Mouse (Mus musculus): Measurements from ENCODE around the gene Trio. TPM values are rescaled to one million over a fixed set of nuclear protein-coding genes. Genes with fewer than 3 reads are reported as not detected.

Trio gene
- polyA plus RNA-seq, 1 experiment, result 23.8 TPM

DNA sequence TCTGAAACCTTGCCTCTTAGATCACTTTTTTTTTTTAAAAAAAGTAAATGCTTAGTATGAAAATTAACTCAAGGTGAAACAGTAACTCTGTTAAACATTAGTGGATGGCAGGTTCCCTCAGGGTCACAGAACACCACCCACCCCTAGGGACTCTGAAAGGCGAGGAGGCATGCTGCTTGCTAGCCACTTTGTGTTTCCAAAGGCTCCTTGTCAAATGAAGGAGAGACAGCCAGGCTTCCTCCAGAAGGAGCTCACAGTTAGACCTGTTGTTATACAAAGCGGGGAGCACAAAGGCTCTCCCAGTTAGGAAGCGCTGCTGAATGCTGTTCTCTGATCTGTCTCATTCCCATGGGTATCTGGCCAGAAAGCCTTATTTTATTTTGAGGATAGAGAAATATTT lies 30.2 kb downstream of the Trio start:
- no peaks in the 10 kb centered on the region for H3K36me3 ChIP-seq (ENCODE audit: control insufficient read depth, insufficient read depth, low read length)
- TF ChIP-seq CTCF (IDR thresholded peaks at IDR 0.05; ENCODE audit: extremely low read depth, insufficient read depth, insufficient read length, insufficient replicate concordance) (no peak), POLR2A (IDR thresholded peaks at IDR 0.05; ENCODE audit: low read depth, low read length) (no peak)
- WGBS, result 82% methylated on average over 3 of the region's 3 CpGs
- no peaks in the 10 kb centered on the region for H3K27me3 ChIP-seq (ENCODE audit: control insufficient read depth, insufficient read depth, low read length)
- no peak overlapping the region for H3K4me3 ChIP-seq (ENCODE audit: extremely low read depth, insufficient read depth, insufficient read length)
- DNase-seq (ENCODE audit: low read depth in 1 of 2, low spot score in 2 of 2), result no peak
- H3K27ac ChIP-seq (ENCODE audit: insufficient read depth, low read length), result no peak overlapping the region
- H3K4me1 ChIP-seq (ENCODE audit: control insufficient read depth, insufficient read depth, insufficient read length), result no peaks in the 10 kb centered on the region; the same call in 1 of the 2 replicates

DNA sequence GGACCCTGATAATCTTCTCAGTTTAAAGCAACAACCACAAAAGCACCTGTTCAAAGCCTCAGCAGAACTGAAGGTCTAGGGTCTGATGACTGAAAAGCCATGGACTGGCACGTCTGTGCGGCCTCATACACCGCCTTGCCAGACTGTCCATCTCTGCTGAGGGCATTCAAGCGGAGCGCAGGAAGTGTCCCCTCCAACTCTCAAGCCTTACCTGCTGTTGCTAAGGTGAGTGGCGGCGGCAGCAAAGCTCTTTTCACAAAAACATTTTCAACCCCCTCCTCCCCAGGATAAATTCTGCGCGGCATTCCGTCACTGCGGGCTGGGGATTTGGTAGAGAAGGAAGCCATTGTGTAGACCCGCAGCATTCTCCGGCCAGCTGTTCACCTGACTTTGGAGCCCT lies 30.8 kb downstream of the Trio start:
- no peak overlapping the region for H3K4me3 ChIP-seq (ENCODE audit: extremely low read depth, insufficient read depth, insufficient read length)

DNA sequence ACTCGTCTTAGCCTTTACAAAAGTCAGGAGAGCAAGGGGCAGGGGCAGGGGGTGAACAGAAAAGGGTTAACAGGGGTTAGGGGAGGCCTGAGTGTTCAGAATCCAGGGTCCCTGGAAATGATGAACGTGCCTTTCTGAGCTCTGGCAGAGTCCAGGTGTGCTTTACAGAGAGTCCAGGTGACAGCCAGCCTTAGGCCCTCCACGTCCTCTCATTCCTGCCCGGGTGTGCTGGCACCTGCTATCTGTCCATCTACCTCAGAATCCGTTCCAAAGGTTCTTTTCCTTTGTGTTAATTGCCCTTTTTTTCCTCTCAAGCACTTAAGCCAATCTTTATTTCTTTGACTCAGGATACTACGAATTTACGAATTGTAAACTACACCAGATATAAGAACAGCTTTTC lies 32.1 kb downstream of the Trio start:
- 85% methylated on average over 7 of the region's 7 CpGs for WGBS
- no peak for TF ChIP-seq POLR2A (IDR thresholded peaks at IDR 0.05; ENCODE audit: low read depth, low read length)
- no peak for TF ChIP-seq CTCF (IDR thresholded peaks at IDR 0.05; ENCODE audit: extremely low read depth, insufficient read depth, insufficient read length, insufficient replicate concordance)
- Histone ChIP-seq H3K27ac (ENCODE audit: insufficient read depth, low read length) (no peak overlapping the region), H3K4me3 (ENCODE audit: extremely low read depth, insufficient read depth, insufficient read length) (no peak overlapping the region), H3K36me3 (ENCODE audit: control insufficient read depth, insufficient read depth, low read length) (no peaks in the 10 kb centered on the region), H3K27me3 (ENCODE audit: control insufficient read depth, insufficient read depth, low read length) (no peaks in the 10 kb centered on the region), H3K4me1 (ENCODE audit: control insufficient read depth, insufficient read depth, insufficient read length) (no peaks in the 10 kb centered on the region)
- DNase-seq (ENCODE audit: low read depth in 1 of 2, low spot score in 2 of 2), result no peak

More for the DNA sequence above, 30.8 kb downstream of the Trio start:
- no peak for DNase-seq (ENCODE audit: low read depth in 1 of 2, low spot score in 2 of 2)
- H3K4me1 ChIP-seq (ENCODE audit: control insufficient read depth, insufficient read depth, insufficient read length), result no peaks in the 10 kb centered on the region
- H3K27me3 ChIP-seq (ENCODE audit: control insufficient read depth, insufficient read depth, low read length), result no peaks in the 10 kb centered on the region
- no peak overlapping the region for H3K27ac ChIP-seq (ENCODE audit: insufficient read depth, low read length)
- TF ChIP-seq POLR2A (IDR thresholded peaks at IDR 0.05; ENCODE audit: low read depth, low read length) (no peak), CTCF (IDR thresholded peaks at IDR 0.05; ENCODE audit: extremely low read depth, insufficient read depth, insufficient read length, insufficient replicate concordance) (no peak)
- no peaks in the 10 kb centered on the region for H3K36me3 ChIP-seq (ENCODE audit: control insufficient read depth, insufficient read depth, low read length)
- 93% methylated on average over 13 of the region's 13 CpGs for WGBS

DNA sequence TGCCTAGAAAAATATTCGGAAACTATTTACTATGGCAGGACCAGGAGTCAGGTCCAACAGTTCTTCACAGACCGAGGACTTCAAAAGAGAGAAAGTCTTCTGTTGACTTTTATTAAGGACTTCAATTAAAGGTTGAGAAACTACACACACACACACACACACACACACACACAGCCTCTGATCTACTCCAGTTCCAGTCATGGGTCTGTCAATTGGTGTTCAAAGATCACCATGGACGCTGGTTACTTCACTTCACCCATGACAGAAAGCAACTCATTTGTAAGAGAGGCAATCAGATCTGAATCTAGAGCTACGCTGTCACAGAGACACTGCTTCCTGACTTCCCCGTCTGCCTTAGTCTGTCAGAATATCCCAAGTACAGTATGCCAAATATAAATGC lies 33.1 kb downstream of the Trio start:
- H3K27ac ChIP-seq (ENCODE audit: insufficient read depth, low read length), result no peak overlapping the region
- H3K27me3 ChIP-seq (ENCODE audit: control insufficient read depth, insufficient read depth, low read length), result no peaks in the 10 kb centered on the region
- H3K4me3 ChIP-seq (ENCODE audit: extremely low read depth, insufficient read depth, insufficient read length), result no peak overlapping the region
- no peak for DNase-seq (ENCODE audit: low read depth in 1 of 2, low spot score in 2 of 2)
- 85% methylated on average over 5 of the region's 5 CpGs for WGBS
- no peaks in the 10 kb centered on the region for H3K4me1 ChIP-seq (ENCODE audit: control insufficient read depth, insufficient read depth, insufficient read length)
- no peaks in the 10 kb centered on the region for H3K36me3 ChIP-seq (ENCODE audit: control insufficient read depth, insufficient read depth, low read length)
- TF ChIP-seq CTCF (IDR thresholded peaks at IDR 0.05; ENCODE audit: extremely low read depth, insufficient read depth, insufficient read length, insufficient replicate concordance) (no peak), POLR2A (IDR thresholded peaks at IDR 0.05; ENCODE audit: low read depth, low read length) (no peak)

DNA sequence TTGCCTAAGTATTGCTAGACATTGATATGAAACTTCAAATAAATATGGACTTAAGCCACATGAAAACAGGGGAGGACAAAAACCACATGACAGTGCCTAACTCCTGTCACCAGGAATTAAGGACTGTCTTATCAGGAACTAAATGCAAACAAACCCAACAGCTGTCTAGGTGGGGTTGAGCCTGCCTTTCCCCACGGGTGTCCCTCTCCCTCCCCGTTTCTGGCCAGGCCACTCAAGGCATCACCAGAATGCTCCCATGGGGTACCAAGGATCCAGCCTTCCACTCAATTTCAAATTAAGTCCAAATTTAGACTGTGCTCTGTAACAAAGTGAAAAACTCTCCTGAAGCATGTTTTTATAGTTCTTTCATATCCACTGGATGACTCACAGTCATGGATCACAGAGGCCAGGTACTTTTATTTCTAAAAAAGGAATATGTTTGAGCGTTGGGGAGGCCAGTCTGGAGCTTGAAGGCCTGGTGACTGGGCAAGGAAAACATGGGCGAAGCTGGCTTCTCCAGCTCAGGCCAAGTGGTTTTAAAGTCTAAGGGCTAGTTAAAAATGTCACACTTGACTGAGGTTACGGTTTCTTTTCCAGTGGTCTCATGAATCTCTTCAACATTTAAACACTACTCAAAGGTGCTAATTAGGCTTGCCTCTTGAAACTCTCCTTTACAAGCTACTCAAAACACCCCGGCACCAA lies 33.6 kb downstream of the Trio start:
- no peak overlapping the region for H3K4me3 ChIP-seq (ENCODE audit: extremely low read depth, insufficient read depth, insufficient read length)
- H3K36me3 ChIP-seq (ENCODE audit: control insufficient read depth, insufficient read depth, low read length), result no peaks in the 10 kb centered on the region
- H3K27me3 ChIP-seq (ENCODE audit: control insufficient read depth, insufficient read depth, low read length), result no peaks in the 10 kb centered on the region
- no peak for TF ChIP-seq POLR2A (IDR thresholded peaks at IDR 0.05; ENCODE audit: low read depth, low read length)
- TF ChIP-seq CTCF (IDR thresholded peaks at IDR 0.05; ENCODE audit: extremely low read depth, insufficient read depth, insufficient read length, insufficient replicate concordance), result no peak
- no peak for DNase-seq (ENCODE audit: low read depth in 1 of 2, low spot score in 2 of 2)
- H3K4me1 ChIP-seq (ENCODE audit: control insufficient read depth, insufficient read depth, insufficient read length), result no peaks in the 10 kb centered on the region
- no peak overlapping the region for H3K27ac ChIP-seq (ENCODE audit: insufficient read depth, low read length)
- 83% methylated on average over 6 of the region's 6 CpGs for WGBS

DNA sequence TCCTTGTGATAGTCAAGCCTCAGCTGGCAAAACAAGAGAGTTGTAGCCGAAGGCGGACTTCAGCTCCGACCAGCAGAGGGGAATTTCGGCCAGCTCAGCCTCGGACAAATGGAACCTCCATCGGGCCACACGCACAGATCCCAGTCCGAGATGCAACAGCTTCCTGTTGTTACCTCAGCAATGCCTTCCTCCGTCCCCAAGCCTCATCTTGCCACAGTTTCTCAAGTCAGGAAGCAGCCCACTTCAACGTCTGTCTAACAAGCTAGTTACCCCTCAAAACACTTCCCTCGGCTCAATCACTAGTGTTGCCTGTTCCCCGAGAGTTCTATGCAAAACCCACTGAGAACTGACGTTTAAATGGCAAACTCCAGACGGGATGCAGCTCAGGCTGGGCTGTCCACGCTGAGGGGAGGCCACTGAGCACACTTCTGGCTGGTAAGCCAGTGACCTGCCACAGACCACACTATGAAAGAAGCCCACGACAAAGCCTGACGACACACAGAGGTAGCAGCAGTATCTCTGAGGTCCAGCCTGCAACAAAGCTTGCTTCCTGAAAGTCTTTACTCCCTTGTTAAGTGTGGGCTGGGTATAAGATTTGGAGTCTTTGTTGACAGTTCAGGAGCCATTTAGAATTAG lies 34.5 kb downstream of the Trio start:
- no peak for TF ChIP-seq CTCF (IDR thresholded peaks at IDR 0.05; ENCODE audit: extremely low read depth, insufficient read depth, insufficient read length, insufficient replicate concordance)
- no peak for TF ChIP-seq POLR2A (IDR thresholded peaks at IDR 0.05; ENCODE audit: low read depth, low read length)
- no peak for DNase-seq (ENCODE audit: low read depth in 1 of 2, low spot score in 2 of 2)
- no peaks in the 10 kb centered on the region for H3K27me3 ChIP-seq (ENCODE audit: control insufficient read depth, insufficient read depth, low read length)
- H3K27ac ChIP-seq (ENCODE audit: insufficient read depth, low read length), result no peak overlapping the region
- 50% methylated on average over 17 of the region's 17 CpGs for WGBS
- no peaks in the 10 kb centered on the region for H3K4me1 ChIP-seq (ENCODE audit: control insufficient read depth, insufficient read depth, insufficient read length)
- no peaks in the 10 kb centered on the region for H3K36me3 ChIP-seq (ENCODE audit: control insufficient read depth, insufficient read depth, low read length)
- H3K4me3 ChIP-seq (ENCODE audit: extremely low read depth, insufficient read depth, insufficient read length), result no peak overlapping the region

DNA sequence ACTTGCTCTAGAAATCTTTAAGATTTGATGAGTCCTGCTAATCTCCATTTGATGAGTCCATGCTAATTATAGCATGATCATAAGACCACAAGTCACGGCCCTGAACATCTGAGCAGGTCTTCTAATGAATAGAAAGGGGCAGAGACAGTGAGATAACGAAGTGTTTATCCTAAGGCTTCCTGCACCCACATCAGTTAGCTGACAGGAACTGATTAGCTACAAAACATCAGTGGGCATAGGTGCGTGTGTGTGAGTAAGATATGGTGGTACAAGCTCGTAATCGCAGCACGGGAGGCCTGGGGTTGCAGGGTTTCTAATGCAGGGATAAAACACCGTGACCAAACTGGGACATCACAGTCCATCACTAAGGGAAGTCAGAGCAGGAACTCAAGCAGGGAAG lies 37.7 kb downstream of the Trio start:
- no peaks in the 10 kb centered on the region for H3K27me3 ChIP-seq (ENCODE audit: control insufficient read depth, insufficient read depth, low read length)
- no peaks in the 10 kb centered on the region for H3K36me3 ChIP-seq (ENCODE audit: control insufficient read depth, insufficient read depth, low read length)
- WGBS, result 70% methylated on average over 7 of the region's 7 CpGs
- no peak for DNase-seq (ENCODE audit: low read depth in 1 of 2, low spot score in 2 of 2)
- TF ChIP-seq CTCF (IDR thresholded peaks at IDR 0.05; ENCODE audit: extremely low read depth, insufficient read depth, insufficient read length, insufficient replicate concordance) (no peak), POLR2A (IDR thresholded peaks at IDR 0.05; ENCODE audit: low read depth, low read length) (no peak)
- no peaks in the 10 kb centered on the region for H3K4me1 ChIP-seq (ENCODE audit: control insufficient read depth, insufficient read depth, insufficient read length)
- no peak overlapping the region for H3K4me3 ChIP-seq (ENCODE audit: extremely low read depth, insufficient read depth, insufficient read length)
- no peak overlapping the region for H3K27ac ChIP-seq (ENCODE audit: insufficient read depth, low read length)
